Mouse (Mus musculus) heart, postnatal 0 days (tissue): Measurements from ENCODE around the gene Nsa2. TPM values are rescaled to one million over a fixed set of nuclear protein-coding genes. Genes with fewer than 3 reads are reported as not detected.

Experiments
- ATAC-seq: fragments of 200-750 bp; cut with Nextera tagmentation; 2 replicates; pipeline ENCODE4 v1.8.0; 2017; ENCODE audit warnings: low read depth, moderate number of reproducible peaks, moderate library complexity; ENCODE audit not compliant: insufficient read depth
- DNase-seq: peaks from one replicate; pipeline ENCODE4 v3.0.0-alpha.2; 2016; ENCODE audit warnings: low spot score
- H3K27ac ChIP-seq: fragments of 300-500 bp; sonication (generic); 2 replicates; pipeline ENCODE4 v1.5.1; 2014; ENCODE audit warnings: low read depth, mild to moderate bottlenecking
- H3K27me3 ChIP-seq: fragments of 300-500 bp; sonication (generic); 2 replicates; pipeline ENCODE4 v1.6.1; 2014; ENCODE audit warnings: low read length, mixed read lengths; ENCODE audit not compliant: control insufficient read depth, insufficient read depth
- H3K36me3 ChIP-seq: fragments of 300-500 bp; sonication (generic); replicated peaks from 2 replicates; pipeline ENCODE4 v1.6.1; 2014; ENCODE audit warnings: low read length, mixed read lengths; ENCODE audit not compliant: control insufficient read depth, insufficient read depth
- H3K4me1 ChIP-seq: fragments of 300-500 bp; sonication (generic); 2 replicates; pipeline ENCODE4 v1.6.1; 2014; ENCODE audit warnings: antibody characterized with exemption; ENCODE audit not compliant: control insufficient read depth, insufficient read depth
- H3K4me2 ChIP-seq: fragments of 300-500 bp; sonication (generic); 2 replicates; pipeline ENCODE4 v1.6.1; 2014; ENCODE audit warnings: low read depth, mild to moderate bottlenecking, low read length, moderate library complexity
- H3K4me3 ChIP-seq: fragments of 300-500 bp; sonication (generic); 2 replicates; pipeline ENCODE4 v1.5.1; 2014; ENCODE audit warnings: low read depth, low read length
- H3K9ac ChIP-seq: fragments of 300-500 bp; sonication (generic); replicated peaks from 2 replicates; pipeline ENCODE4 v1.6.1; 2014; ENCODE audit warnings: low read depth, low read length, mixed read lengths
- H3K9me3 ChIP-seq: fragments of 300-500 bp; sonication (generic); replicated peaks from 2 replicates; pipeline ENCODE4 v1.6.1; 2016; ENCODE audit warnings: low read length; ENCODE audit not compliant: control insufficient read depth
- CTCF ChIP-seq: IDR thresholded peaks from 2 replicates; pipeline ENCODE4 v1.5.1; 2016; ENCODE audit warnings: antibody characterized with exemption, control low read depth, low read depth
- EP300 ChIP-seq: IDR thresholded peaks from 2 replicates; pipeline ENCODE4 v1.6.1; 2016; ENCODE audit warnings: antibody characterized with exemption, low read depth
- whole genome bisulfite sequencing: fragments of 180-500 bp; shearing (Covaris S2); extraction: QIAGEN DNeasy Blood & Tissue Kit; methylation state at CpG from one replicate; pipeline ENCODE4 v1.1.7; 2014; 5-methylcytosine and 5-hydroxymethylcytosine counted together
- polyA plus RNA-seq: library from polyadenylated mRNA; unstranded; fragments of >200 nt; fragmentation: Nextera tagmentation; extraction: Ambion mirVana; gene quantifications from 2 replicates; pipeline ENCODE4 v1.2.1, GENCODE M21; 2015
- total RNA-seq: library from RNA; depleted of rRNA; stranded (reverse); fragments of >200 nt; gene quantifications from 2 replicates; pipeline ENCODE4 v1.2.3, GENCODE M21; 2014; ENCODE audit warnings: low replicate concordance; rRNA removed

The Nsa2 gene
- total and polyA plus RNA-seq, 2 experiments from 2014 or later = 23.4 to 47.1 TPM

GRCm38 (mm10) chr13:97082432-97082831 lies 55.3 kb downstream of the Nsa2 start:
- no peak overlapping the region for H3K9ac ChIP-seq
- H3K36me3 ChIP-seq = no peaks in the 10 kb centered on the region
- ATAC-seq (no peak), DNase-seq (no peak)
- TF ChIP-seq CTCF = no peak
- TF ChIP-seq EP300 = no peak
- H3K4me3 ChIP-seq = no peak overlapping the region
- H3K4me1 ChIP-seq = no peaks in the 10 kb centered on the region
- WGBS = 83% methylated on average over 7 of the region's 7 CpGs
- H3K9me3 ChIP-seq = no peaks in the 10 kb centered on the region
- H3K4me2 ChIP-seq = no peak overlapping the region
- no peaks in the 10 kb centered on the region for H3K27me3 ChIP-seq
- no peak overlapping the region for H3K27ac ChIP-seq

- ATAC-seq = no peak
- WGBS = 60% methylated on average over 3 of the region's 3 CpGs
- Histone ChIP-seq H3K27ac (no peak overlapping the region), H3K9me3 (no peaks in the 10 kb centered on the region), H3K4me1 (no peaks in the 10 kb centered on the region), H3K4me2 (no peak overlapping the region), H3K9ac (no peak overlapping the region), H3K36me3 (no peaks in the 10 kb centered on the region), H3K4me3 (no peak overlapping the region), H3K27me3 (no peaks in the 10 kb centered on the region)
- no peak for DNase-seq
- TF ChIP-seq EP300 (no peak), CTCF (no peak)
These were observed 57.1 kb downstream of the Nsa2 start for GRCm38 (mm10) chr13:97080615-97081014.

- Histone ChIP-seq H3K4me2 (no peak overlapping the region), H3K36me3 (no peaks in the 10 kb centered on the region), H3K9me3 (no peaks in the 10 kb centered on the region), H3K27ac (no peak overlapping the region), H3K9ac (no peak overlapping the region), H3K4me3 (no peak overlapping the region), H3K4me1 (no peaks in the 10 kb centered on the region), H3K27me3 (no peaks in the 10 kb centered on the region)
- TF ChIP-seq CTCF (no peak), EP300 (no peak)
- 68% methylated on average over 2 of the region's 2 CpGs for WGBS
- ATAC-seq = no peak
- DNase-seq = no peak
These were observed 57.5 kb downstream of the Nsa2 start for GRCm38 (mm10) chr13:97080201-97080600.

Other genes with a start within 250 kb of the Nsa2 start
- gene Gcnt4, start 213.2 kb downstream of the Nsa2 start, total RNA-seq = 0.12 TPM in 1 of 2 replicates, not detected in the other
- 0.05 and 0.10 TPM in 2 replicates for gene Gcnt4, start 213.2 kb downstream of the Nsa2 start, polyA plus RNA-seq
- not detected in 2 replicates for gene 1700029F12Rik, start 103.6 kb downstream of the Nsa2 start, total RNA-seq
- gene 1700029F12Rik, start 103.6 kb downstream of the Nsa2 start, polyA plus RNA-seq = not detected in 2 replicates
- 2.3 and 3.1 TPM in 2 replicates for gene Fam169a, start 70.7 kb downstream of the Nsa2 start, total RNA-seq
- 1.4 and 2.0 TPM in 2 replicates for gene Fam169a, start 70.7 kb downstream of the Nsa2 start, polyA plus RNA-seq
- gene Gm6169, start 38.7 kb downstream of the Nsa2 start, total RNA-seq = 0.65 and 1.3 TPM in 2 replicates
- 2.1 and 2.5 TPM in 2 replicates for gene Gm6169, start 38.7 kb downstream of the Nsa2 start, polyA plus RNA-seq
- gene Gfm2, start within 50 bp of the Nsa2 start, total RNA-seq = 23.5 and 34.1 TPM in 2 replicates
- gene Gfm2, start within 50 bp of the Nsa2 start, polyA plus RNA-seq = 24.0 and 24.9 TPM in 2 replicates
- 21.9 and 32.0 TPM in 2 replicates for gene Hexb, start 60.4 kb upstream of the Nsa2 start, total RNA-seq
- gene Hexb, start 60.4 kb upstream of the Nsa2 start, polyA plus RNA-seq = 21.4 and 26.5 TPM in 2 replicates
- 10.2 and 10.9 TPM in 2 replicates for gene Enc1, start 103.2 kb upstream of the Nsa2 start, total RNA-seq
- gene Enc1, start 103.2 kb upstream of the Nsa2 start, polyA plus RNA-seq = 1.5 and 1.7 TPM in 2 replicates